Mouse (Mus musculus): ENCODE data around the gene Rxfp1.

Gene Rxfp1

DNA sequence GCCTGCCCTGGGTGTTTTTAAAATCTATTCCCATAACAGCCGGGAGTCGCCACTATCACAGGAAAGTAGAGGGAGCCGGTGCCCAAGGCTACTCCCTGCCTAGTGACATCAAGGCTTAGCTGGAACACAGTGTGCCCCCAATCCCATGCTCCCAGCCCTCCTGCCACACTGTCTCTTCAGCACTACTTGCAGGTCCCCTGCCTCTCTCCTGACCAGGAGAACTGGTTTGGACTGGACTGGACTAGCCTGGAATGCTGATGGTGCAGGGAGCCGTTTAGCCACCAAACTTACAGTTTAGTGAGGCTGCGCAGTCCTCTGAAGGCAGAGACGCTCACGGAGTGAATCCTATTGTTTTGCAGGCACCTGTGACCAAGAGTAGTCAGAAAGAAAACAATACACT, 67.1 kb downstream of the Rxfp1 start:
- no peak for DNase-seq

DNA sequence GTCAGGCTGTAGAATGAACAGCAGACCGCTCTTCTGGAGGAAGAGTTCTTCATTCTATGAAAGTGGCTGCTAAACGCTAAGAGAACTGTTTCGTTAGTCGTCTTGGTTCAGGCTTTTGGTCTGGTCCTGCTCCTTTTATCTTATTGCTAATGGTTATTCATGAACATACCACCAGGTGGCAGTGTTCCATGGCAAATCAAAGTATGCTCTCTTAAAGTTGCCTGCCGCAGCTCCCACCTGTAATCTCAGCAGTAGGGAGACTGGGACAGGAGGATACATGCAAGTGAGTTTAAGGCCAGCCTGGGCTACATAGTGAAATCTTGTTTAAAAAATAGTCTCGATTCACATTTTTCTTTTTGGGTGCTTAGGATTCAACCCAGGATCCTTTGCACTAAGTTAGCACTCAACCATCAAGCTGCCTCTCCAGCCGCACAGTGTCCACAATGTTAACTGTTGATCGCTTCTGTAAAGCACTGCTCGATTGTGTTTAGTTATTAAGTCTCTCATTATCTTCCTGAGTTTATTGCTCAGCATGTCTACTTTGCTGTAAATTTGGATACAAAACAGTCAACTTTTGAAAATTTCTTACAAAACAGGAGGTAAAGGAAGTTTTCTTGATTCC, 72.8 kb downstream of the Rxfp1 start:
- DNase-seq = no peak

- no peak for DNase-seq
Measured at GRCm38 (mm10) chr3:79656682-79657081, 81.0 kb downstream of the Rxfp1 start.

DNA sequence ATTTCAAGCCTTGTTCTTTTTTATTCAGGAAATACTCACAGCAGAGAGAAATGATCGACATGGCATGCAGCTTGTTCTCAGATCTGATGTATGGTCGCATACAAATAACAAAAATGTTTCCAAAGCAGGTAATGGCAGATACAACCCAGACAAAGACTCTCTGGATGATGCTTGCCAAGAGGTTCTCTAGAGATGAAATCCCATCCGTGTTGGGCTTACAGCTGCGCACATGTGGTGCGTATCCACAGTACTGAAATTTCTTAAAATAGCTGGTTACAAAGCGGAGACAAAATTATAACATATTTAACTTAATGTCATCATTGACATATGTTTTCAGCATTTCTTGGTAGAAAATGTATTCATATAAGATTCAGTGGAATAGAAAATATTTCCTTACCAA, 85.6 kb downstream of the Rxfp1 start:
- DNase-seq = no peak

DNA sequence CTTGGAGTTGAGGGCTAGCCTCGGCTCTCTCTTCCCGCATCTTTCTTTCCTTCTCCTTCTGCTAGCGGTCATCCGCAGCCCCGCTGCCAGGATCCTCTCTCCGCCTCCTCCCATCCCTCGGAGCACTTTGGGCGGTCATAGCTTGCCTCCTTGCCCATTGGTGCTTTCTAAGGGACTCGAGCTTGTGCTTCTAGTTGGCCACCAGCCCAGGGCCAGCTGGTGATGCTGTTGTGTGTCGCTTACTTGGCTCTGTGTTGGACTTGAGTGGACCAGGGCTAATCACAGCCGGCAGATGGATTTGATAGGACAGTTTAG, 108.3 kb downstream of the Rxfp1 start, which contains the start of gene Etfdh:
Gene Etfdh, minus strand, starts transcription at position 85 of the 315 bp plus-strand sequence.
- no peak for DNase-seq

DNA sequence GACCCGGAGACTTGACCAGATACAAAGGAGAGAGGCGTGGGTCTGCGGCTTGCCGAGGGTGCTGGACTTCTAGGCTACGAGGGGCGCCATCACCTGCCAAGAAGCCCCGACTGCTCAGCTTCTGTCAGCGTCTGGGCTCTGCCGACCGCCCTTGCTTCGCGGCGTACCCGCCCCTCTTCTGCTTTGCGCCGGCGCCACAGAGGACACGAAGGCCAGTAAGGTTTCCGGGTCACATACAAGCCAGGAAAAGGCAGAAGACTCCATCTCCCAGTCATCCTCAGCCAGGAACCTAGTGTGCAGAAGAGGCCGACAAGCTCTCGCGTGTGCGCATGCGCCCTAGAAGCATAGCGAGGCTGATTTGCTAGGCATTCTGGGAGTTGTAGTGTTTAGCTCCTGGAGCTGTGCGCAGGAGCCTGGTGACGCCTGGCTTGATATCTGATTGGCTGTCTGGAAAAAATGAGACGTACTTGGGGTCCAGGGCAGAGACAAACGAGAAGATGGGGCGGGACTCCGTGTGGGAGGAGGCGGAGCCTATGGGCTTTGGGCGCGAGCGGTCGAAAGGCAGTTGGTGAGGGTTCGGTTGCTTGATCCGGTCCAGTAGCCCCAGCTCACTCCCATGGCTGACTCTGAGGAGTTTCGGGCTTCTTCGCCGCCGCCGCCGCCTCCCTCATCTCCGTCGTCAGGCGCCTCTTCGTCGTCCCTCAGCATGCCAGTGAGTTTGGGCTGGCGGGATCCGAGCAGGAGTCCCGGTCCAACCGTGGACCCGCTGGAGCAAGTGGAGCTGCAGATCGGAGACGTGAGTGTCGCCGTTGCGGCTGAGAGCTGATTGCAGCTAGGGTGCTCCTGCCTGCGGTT, 108.9 kb downstream of the Rxfp1 start, which contains the start of gene 4930579G24Rik:
Gene 4930579G24Rik, plus strand, starts transcription at position 519 of the 855 bp plus-strand sequence.
- peak; percentile 95 to 98 for DNase-seq

DNA sequence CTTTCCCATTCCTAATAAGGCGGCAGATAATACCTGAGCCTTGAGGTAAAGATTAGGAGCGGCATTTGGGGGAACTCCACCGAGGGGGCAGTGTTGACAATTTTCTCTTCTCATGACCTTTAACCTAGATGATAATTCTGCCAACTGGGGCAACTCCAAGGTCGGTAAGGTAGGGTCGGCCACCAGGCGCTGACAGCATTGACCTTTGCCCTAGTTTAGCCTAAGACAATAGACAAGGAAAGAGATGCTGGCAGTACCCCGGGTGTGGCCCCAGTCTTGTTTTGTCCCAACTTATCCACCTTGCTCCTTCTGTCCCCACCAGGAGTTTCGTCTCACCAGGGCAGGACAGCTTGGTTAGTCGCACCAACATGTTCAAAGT, 109.5 kb downstream of the Rxfp1 start:
- no peak for DNase-seq

DNA sequence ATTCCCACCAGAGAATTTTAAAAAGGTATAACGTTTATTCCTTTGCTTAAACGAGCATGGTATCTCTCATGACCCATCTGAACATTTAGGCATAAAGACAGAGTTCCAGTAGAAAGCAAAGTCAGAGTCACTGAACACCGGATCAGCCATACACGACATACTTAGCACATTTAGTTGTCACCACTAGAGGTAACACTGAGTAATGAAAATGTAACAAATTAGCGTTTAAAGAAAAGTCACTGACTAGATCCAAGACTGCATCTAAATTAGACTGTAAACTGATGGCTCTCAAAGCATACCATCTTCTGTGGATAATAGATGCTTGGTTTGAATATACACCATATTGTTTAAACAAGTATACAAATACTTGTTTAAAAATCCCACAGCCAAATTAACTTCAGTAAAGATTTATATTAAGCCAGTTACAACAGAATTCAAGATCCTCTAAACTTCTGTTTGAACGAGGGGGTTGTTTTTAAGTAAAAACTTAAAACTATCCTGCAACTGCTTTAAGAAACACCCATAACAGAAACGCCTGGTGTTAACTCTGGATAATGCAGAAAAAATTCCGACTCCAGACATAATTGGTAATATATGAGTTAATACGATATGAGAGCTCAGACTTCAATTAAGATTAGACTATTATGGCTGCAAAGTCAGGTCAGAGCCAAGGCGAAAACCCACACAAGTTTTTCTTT, 110.0 kb downstream of the Rxfp1 start:
- no peak for DNase-seq

DNA sequence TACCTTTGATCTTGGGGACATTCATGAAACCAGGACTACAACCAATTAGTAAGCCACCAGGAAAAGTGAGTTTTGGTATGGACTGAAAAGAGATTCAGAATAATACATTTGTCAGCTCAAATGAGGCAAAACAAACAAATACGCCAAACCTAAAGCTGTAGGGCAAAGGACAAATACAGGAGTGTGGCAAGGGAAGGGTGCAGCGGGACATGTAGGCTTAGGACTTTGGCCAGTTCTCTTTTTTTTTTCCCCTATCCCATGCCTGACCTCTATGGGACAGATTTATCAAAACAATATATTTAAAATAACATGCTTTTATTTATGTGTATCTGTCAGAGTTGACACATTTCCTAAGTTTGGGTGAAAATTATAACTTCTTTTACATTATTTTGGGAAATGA, 127.8 kb downstream of the Rxfp1 start:
- no peak for DNase-seq

- DNase-seq = no peak
Measured at GRCm38 (mm10) chr3:79595468-79595867, 142.2 kb downstream of the Rxfp1 start.

GRCm38 (mm10) chr3:79591793-79592471, 145.7 kb downstream of the Rxfp1 start:
- no peak for DNase-seq

All from thymus, adult 18-20 months (tissue).